Mouse (Mus musculus): ENCODE data around the gene Gm32802. TPM values are rescaled to one million over a fixed set of nuclear protein-coding genes. Genes with fewer than 3 reads are reported as not detected.
"Not testable (repeated sequence)": the region's sequence is repeated elsewhere in the genome, so short reads cannot be mapped to it uniquely, and the experiment has no call there.

Gene Gm32802
- total RNA-seq (2012; rRNA removed), result 0.12 TPM in 1 of 2 replicates, not detected in the other
- polyA plus RNA-seq (2012; ENCODE audit: insufficient read depth in 1 of 2, insufficient read length in 2 of 2, low read depth in 1 of 2, low replicate concordance in 2 of 2, missing spikeins in 1 of 2), result under 1 TPM in 1 of 2 experiments, not detected in 1; 0.04 TPM

GRCm38 (mm10) chr10:118258388-118258787 is at the start of gene Gm32802:
Gene Gm32802, plus strand, starts transcription at chr10:118258688.
- H3K9ac ChIP-seq (ENCODE audit: control insufficient read depth, low read depth, low read length, poor library complexity, severe bottlenecking); H3K79me2 ChIP-seq (ENCODE audit: control insufficient read depth, insufficient read depth, low read length, poor library complexity); H3K27me3 ChIP-seq (ENCODE audit: control insufficient read depth in 1 of 2, insufficient read depth in 2 of 2, low read length in 2 of 2); DNase-seq (ENCODE audit: low read depth, low spot score); H3K36me3 ChIP-seq (ENCODE audit: control insufficient read depth in 1 of 2, insufficient read depth in 2 of 2, low read length in 2 of 2); H3K27ac ChIP-seq (ENCODE audit: control insufficient read depth, low read depth, low read length); H3K4me3 ChIP-seq (ENCODE audit: control insufficient read depth in 1 of 2, insufficient read depth in 1 of 2, low read depth in 2 of 2, low read length in 2 of 2); H3K9me3 ChIP-seq (replicated peaks; ENCODE audit: insufficient read depth, low read length); H3K4me1 ChIP-seq (ENCODE audit: control insufficient read depth in 1 of 2, insufficient read depth in 2 of 2, low read length in 2 of 2): not testable (repeated sequence)

GRCm38 (mm10) chr10:118215719-118216393 is 42.6 kb upstream of the Gm32802 start:
- not testable (repeated sequence) for H3K27me3 ChIP-seq (ENCODE audit: control insufficient read depth in 1 of 2, insufficient read depth in 2 of 2, low read length in 2 of 2); H3K9ac ChIP-seq (ENCODE audit: control insufficient read depth, low read depth, low read length, poor library complexity, severe bottlenecking); H3K9me3 ChIP-seq (replicated peaks; ENCODE audit: insufficient read depth, low read length); H3K4me1 ChIP-seq (ENCODE audit: control insufficient read depth in 1 of 2, insufficient read depth in 2 of 2, low read length in 2 of 2); H3K36me3 ChIP-seq (ENCODE audit: control insufficient read depth in 1 of 2, insufficient read depth in 2 of 2, low read length in 2 of 2); H3K4me3 ChIP-seq (ENCODE audit: control insufficient read depth in 1 of 2, insufficient read depth in 1 of 2, low read depth in 2 of 2, low read length in 2 of 2); H3K27ac ChIP-seq (ENCODE audit: control insufficient read depth, low read depth, low read length); H3K79me2 ChIP-seq (ENCODE audit: control insufficient read depth, insufficient read depth, low read length, poor library complexity); DNase-seq (ENCODE audit: low read depth, low spot score)

- not testable (repeated sequence) for H3K4me1 ChIP-seq (ENCODE audit: control insufficient read depth in 1 of 2, insufficient read depth in 2 of 2, low read length in 2 of 2); H3K79me2 ChIP-seq (ENCODE audit: control insufficient read depth, insufficient read depth, low read length, poor library complexity); H3K9ac ChIP-seq (ENCODE audit: control insufficient read depth, low read depth, low read length, poor library complexity, severe bottlenecking); H3K9me3 ChIP-seq (replicated peaks; ENCODE audit: insufficient read depth, low read length); H3K4me3 ChIP-seq (ENCODE audit: control insufficient read depth in 1 of 2, insufficient read depth in 1 of 2, low read depth in 2 of 2, low read length in 2 of 2); H3K27ac ChIP-seq (ENCODE audit: control insufficient read depth, low read depth, low read length); DNase-seq (ENCODE audit: low read depth, low spot score); H3K27me3 ChIP-seq (ENCODE audit: control insufficient read depth in 1 of 2, insufficient read depth in 2 of 2, low read length in 2 of 2); H3K36me3 ChIP-seq (ENCODE audit: control insufficient read depth in 1 of 2, insufficient read depth in 2 of 2, low read length in 2 of 2)
Observed at GRCm38 (mm10) chr10:118227629-118228028, 30.9 kb upstream of the Gm32802 start.

GRCm38 (mm10) chr10:118232607-118233006 is 25.9 kb upstream of the Gm32802 start:
- not testable (repeated sequence) for H3K79me2 ChIP-seq (ENCODE audit: control insufficient read depth, insufficient read depth, low read length, poor library complexity); H3K27me3 ChIP-seq (ENCODE audit: control insufficient read depth in 1 of 2, insufficient read depth in 2 of 2, low read length in 2 of 2)

GRCm38 (mm10) chr10:118240680-118241079 is 17.8 kb upstream of the Gm32802 start, which contains the start of gene Gm32717:
Gene Gm32717, minus strand, starts transcription at chr10:118240780.
- H3K27ac ChIP-seq (ENCODE audit: control insufficient read depth, low read depth, low read length); H3K9me3 ChIP-seq (replicated peaks; ENCODE audit: insufficient read depth, low read length); H3K9ac ChIP-seq (ENCODE audit: control insufficient read depth, low read depth, low read length, poor library complexity, severe bottlenecking): not testable (repeated sequence)

More at GRCm38 (mm10) chr10:118232607-118233006, 25.9 kb upstream of the Gm32802 start:
- not testable (repeated sequence) for H3K4me3 ChIP-seq (ENCODE audit: control insufficient read depth in 1 of 2, insufficient read depth in 1 of 2, low read depth in 2 of 2, low read length in 2 of 2); H3K9me3 ChIP-seq (replicated peaks; ENCODE audit: insufficient read depth, low read length); H3K27ac ChIP-seq (ENCODE audit: control insufficient read depth, low read depth, low read length); DNase-seq (ENCODE audit: low read depth, low spot score); H3K4me1 ChIP-seq (ENCODE audit: control insufficient read depth in 1 of 2, insufficient read depth in 2 of 2, low read length in 2 of 2); H3K9ac ChIP-seq (ENCODE audit: control insufficient read depth, low read depth, low read length, poor library complexity, severe bottlenecking); H3K36me3 ChIP-seq (ENCODE audit: control insufficient read depth in 1 of 2, insufficient read depth in 2 of 2, low read length in 2 of 2)

DNA sequence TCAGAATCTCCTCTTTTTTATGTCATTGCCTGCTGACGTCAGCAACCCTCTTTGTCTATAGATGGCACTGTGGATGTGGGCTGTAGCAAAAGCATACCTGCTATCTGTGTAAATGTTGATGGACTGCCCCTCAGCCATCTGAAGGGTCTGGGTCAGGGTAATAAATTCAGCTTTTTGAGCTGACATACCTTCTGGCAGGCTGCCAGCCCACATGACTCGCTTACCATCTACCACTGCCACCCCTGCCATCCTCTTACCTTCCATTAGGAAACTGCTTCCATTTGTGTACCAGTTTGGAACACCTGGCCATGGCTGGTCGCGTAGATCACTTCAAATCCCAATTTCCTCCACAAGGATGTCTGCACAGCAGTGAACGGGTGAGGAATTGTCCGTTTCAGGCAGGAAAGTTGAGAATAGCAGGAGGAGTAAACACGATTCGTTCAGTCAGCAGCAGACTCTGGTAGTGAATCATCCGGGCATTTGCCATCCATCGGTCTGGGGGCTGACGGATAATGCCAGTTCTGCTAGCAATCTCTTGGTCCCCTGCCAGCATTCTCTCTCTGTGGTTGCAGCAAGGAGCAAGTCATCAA is 9.4 kb upstream of the Gm32802 start:
- peak; percentile 8 for DNase-seq (ENCODE audit: low read depth, low spot score)
- not testable (repeated sequence) for H3K4me3 ChIP-seq (ENCODE audit: control insufficient read depth in 1 of 2, insufficient read depth in 1 of 2, low read depth in 2 of 2, low read length in 2 of 2); H3K9ac ChIP-seq (ENCODE audit: control insufficient read depth, low read depth, low read length, poor library complexity, severe bottlenecking); H3K27me3 ChIP-seq (ENCODE audit: control insufficient read depth in 1 of 2, insufficient read depth in 2 of 2, low read length in 2 of 2); H3K79me2 ChIP-seq (ENCODE audit: control insufficient read depth, insufficient read depth, low read length, poor library complexity); H3K4me1 ChIP-seq (ENCODE audit: control insufficient read depth in 1 of 2, insufficient read depth in 2 of 2, low read length in 2 of 2); H3K27ac ChIP-seq (ENCODE audit: control insufficient read depth, low read depth, low read length); H3K9me3 ChIP-seq (replicated peaks; ENCODE audit: insufficient read depth, low read length); H3K36me3 ChIP-seq (ENCODE audit: control insufficient read depth in 1 of 2, insufficient read depth in 2 of 2, low read length in 2 of 2)

More at GRCm38 (mm10) chr10:118240680-118241079, 17.8 kb upstream of the Gm32802 start, which contains the start of gene Gm32717:
- not testable (repeated sequence) for H3K27me3 ChIP-seq (ENCODE audit: control insufficient read depth in 1 of 2, insufficient read depth in 2 of 2, low read length in 2 of 2); H3K4me3 ChIP-seq (ENCODE audit: control insufficient read depth in 1 of 2, insufficient read depth in 1 of 2, low read depth in 2 of 2, low read length in 2 of 2); DNase-seq (ENCODE audit: low read depth, low spot score); H3K79me2 ChIP-seq (ENCODE audit: control insufficient read depth, insufficient read depth, low read length, poor library complexity); H3K36me3 ChIP-seq (ENCODE audit: control insufficient read depth in 1 of 2, insufficient read depth in 2 of 2, low read length in 2 of 2); H3K4me1 ChIP-seq (ENCODE audit: control insufficient read depth in 1 of 2, insufficient read depth in 2 of 2, low read length in 2 of 2)
